In the genomic region with DNA sequence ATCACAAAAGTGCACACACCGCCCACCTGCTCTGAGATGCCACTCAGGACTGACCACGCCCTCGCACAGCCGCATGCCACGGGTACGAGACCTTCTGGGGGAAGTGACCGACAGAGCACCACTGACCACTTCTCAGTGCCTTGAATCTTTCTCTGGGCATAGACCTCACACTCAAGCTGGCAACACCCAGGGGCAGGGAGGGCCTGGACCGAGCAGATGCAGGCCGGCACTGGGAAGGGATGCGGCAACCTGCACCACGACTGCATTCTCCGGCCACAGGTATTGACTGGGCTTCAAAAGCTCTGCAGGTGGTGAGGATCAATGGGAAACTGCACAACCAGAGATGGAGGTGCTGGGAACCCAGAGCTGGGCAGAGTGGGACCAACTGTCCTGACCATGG, we compare ENCODE assay signal across 30 mouse cellular contexts. TPM values are rescaled to one million over a fixed set of nuclear protein-coding genes. Genes with fewer than 3 reads are reported as not detected.
"Had no signal": no experiment of that assay in that cellular context is flagged by ENCODE, and none has a peak within 500 bp of the region (broad histone marks: within the 10 kb centered on the region; RNA-seq: fewer than 3 reads in every experiment).

No protein-coding gene starts in this region.

- H3K27ac ChIP-seq: embryonic facial prominence, embryonic 10.5 days; embryonic facial prominence, embryonic 12.5 days; embryonic facial prominence, embryonic 13.5 days; embryonic facial prominence, embryonic 15.5 days; forebrain, embryonic 10.5 days; forebrain, embryonic 12.5 days; forebrain, embryonic 13.5 days; forebrain, embryonic 15.5 days; gastrocnemius, adult 2 months; heart, adult 2 months had no signal

- H3K9me3 ChIP-seq: embryonic facial prominence, embryonic 10.5 days; embryonic facial prominence, embryonic 12.5 days; embryonic facial prominence, embryonic 13.5 days; embryonic facial prominence, embryonic 15.5 days; forebrain, embryonic 10.5 days; forebrain, embryonic 12.5 days; forebrain, embryonic 13.5 days; forebrain, embryonic 15.5 days had no signal

- H3K4me2 ChIP-seq: embryonic facial prominence, embryonic 12.5 days; embryonic facial prominence, embryonic 13.5 days; embryonic facial prominence, embryonic 15.5 days; forebrain, embryonic 12.5 days; forebrain, embryonic 13.5 days; forebrain, embryonic 15.5 days had no signal

- H3K27me3 ChIP-seq: embryonic facial prominence, embryonic 12.5 days; embryonic facial prominence, embryonic 13.5 days; embryonic facial prominence, embryonic 15.5 days; forebrain, embryonic 12.5 days; forebrain, embryonic 13.5 days; forebrain, embryonic 15.5 days had no signal

- H3K9ac ChIP-seq: embryonic facial prominence, embryonic 12.5 days; embryonic facial prominence, embryonic 13.5 days; embryonic facial prominence, embryonic 15.5 days; forebrain, embryonic 12.5 days; forebrain, embryonic 13.5 days; forebrain, embryonic 15.5 days; forebrain, postnatal 0 days had no signal

- H3K4me3 ChIP-seq: embryonic facial prominence, embryonic 10.5 days; embryonic facial prominence, embryonic 12.5 days; embryonic facial prominence, embryonic 13.5 days; embryonic facial prominence, embryonic 15.5 days; erythroblast, embryonic 14.5 days; forebrain, embryonic 10.5 days; forebrain, embryonic 12.5 days; forebrain, embryonic 13.5 days; forebrain, embryonic 15.5 days; gastrocnemius, adult 2 months; heart, adult 2 months had no signal

- H3K4me1 ChIP-seq: embryonic facial prominence, embryonic 10.5 days; embryonic facial prominence, embryonic 12.5 days; embryonic facial prominence, embryonic 13.5 days; embryonic facial prominence, embryonic 15.5 days; forebrain, embryonic 10.5 days; forebrain, embryonic 12.5 days; forebrain, embryonic 13.5 days; forebrain, embryonic 15.5 days had no signal

RNA-seq across cellular contexts. Expression of a gene that starts 50.3 kb away (rescaled TPM):
- total RNA-seq: granulocyte monocyte progenitor cell, adult 5-6 weeks had no signal
- polyA plus RNA-seq: erythroblast, embryonic 14.5 days had no signal

RNA-seq across cellular contexts. Expression of a gene that starts 58.3 kb away (rescaled TPM):
- total RNA-seq: common myeloid progenitor, adult 5-6 weeks; forebrain, postnatal 0 days; gastrocnemius, adult 18-20 months; gastrocnemius, adult 2 months; gastrocnemius, adult 8-10 months; gastrocnemius, postnatal 10 days; gastrocnemius, postnatal 14 days; gastrocnemius, postnatal 25 days; gastrocnemius, postnatal 36 days; gastrocnemius, postnatal 4 days; granulocyte monocyte progenitor cell, adult 5-6 weeks; heart, adult 18-20 months; heart, adult 2 months had no signal
- polyA plus RNA-seq: cerebellum, adult 2 months; cortical plate, adult 2 months; embryonic facial prominence, embryonic 10.5 days; embryonic facial prominence, embryonic 11.5 days; embryonic facial prominence, embryonic 12.5 days; embryonic facial prominence, embryonic 13.5 days; embryonic facial prominence, embryonic 14.5 days; embryonic facial prominence, embryonic 15.5 days; erythroblast, embryonic 14.5 days; forebrain, embryonic 10.5 days; forebrain, embryonic 11.5 days; forebrain, embryonic 12.5 days; forebrain, embryonic 13.5 days; forebrain, embryonic 14.5 days; forebrain, embryonic 15.5 days; forebrain, embryonic 16.5 days; forebrain, postnatal 0 days; frontal cortex, adult 2 months had no signal
